Mouse (Mus musculus) forebrain, embryonic 15.5 days (tissue): ENCODE measurements around the gene Kank3. TPM values are rescaled to one million over a fixed set of nuclear protein-coding genes. Genes with fewer than 3 reads are reported as not detected.

ENCODE experiments used
- ATAC-seq: fragments of 200-750 bp; cut with Nextera tagmentation; replicated peaks from 2 replicates; pipeline ENCODE4 v1.8.0; 2017; ENCODE audit warnings: mild to moderate bottlenecking, moderate TSS enrichment, moderate library complexity
- H3K27ac ChIP-seq: fragments of 300-500 bp; sonication (generic); replicated peaks from 2 replicates; pipeline ENCODE4 v1.5.1; 2015; ENCODE audit warnings: mild to moderate bottlenecking, inconsistent platforms
- H3K27me3 ChIP-seq: fragments of 300-500 bp; sonication (generic); 2 replicates; pipeline ENCODE4 v1.6.1; 2015; ENCODE audit warnings: inconsistent platforms
- H3K36me3 ChIP-seq: fragments of 300-500 bp; sonication (generic); 2 replicates; pipeline ENCODE4 v1.6.1; 2015; ENCODE audit warnings: mild to moderate bottlenecking, inconsistent platforms
- H3K4me1 ChIP-seq: fragments of 300-500 bp; sonication (generic); 2 replicates; pipeline ENCODE4 v1.6.1; 2015; ENCODE audit warnings: inconsistent platforms
- H3K4me2 ChIP-seq: fragments of 300-500 bp; sonication (generic); replicated peaks from 2 replicates; pipeline ENCODE4 v1.6.1; 2015; ENCODE audit warnings: mild to moderate bottlenecking, inconsistent platforms
- H3K4me3 ChIP-seq: fragments of 300-500 bp; sonication (generic); 2 replicates; pipeline ENCODE4 v1.5.1; 2015; ENCODE audit warnings: mild to moderate bottlenecking, inconsistent platforms
- H3K9ac ChIP-seq: fragments of 300-500 bp; sonication (generic); replicated peaks from 2 replicates; pipeline ENCODE4 v1.6.1; 2015; ENCODE audit warnings: mild to moderate bottlenecking, inconsistent platforms
- H3K9me3 ChIP-seq: fragments of 300-500 bp; sonication (generic); 2 replicates; pipeline ENCODE4 v1.6.1; 2016; ENCODE audit warnings: inconsistent platforms
- WGBS: fragments of 180-500 bp; shearing (Covaris S2); methylation state at CpG from one replicate; pipeline ENCODE4 v1.1.7; 2015; ENCODE audit warnings: mixed read lengths; 5-methylcytosine and 5-hydroxymethylcytosine counted together
- polyA plus RNA-seq: library from polyadenylated mRNA; unstranded; fragments of >200 nt; fragmentation: Nextera tagmentation; extraction: Ambion mirVana; gene quantifications from 2 replicates; pipeline ENCODE4 v1.2.1, GENCODE M21; 2015

The Kank3 gene
- polyA plus RNA-seq = 41.4 and 42.5 TPM in 2 replicates

DNA sequence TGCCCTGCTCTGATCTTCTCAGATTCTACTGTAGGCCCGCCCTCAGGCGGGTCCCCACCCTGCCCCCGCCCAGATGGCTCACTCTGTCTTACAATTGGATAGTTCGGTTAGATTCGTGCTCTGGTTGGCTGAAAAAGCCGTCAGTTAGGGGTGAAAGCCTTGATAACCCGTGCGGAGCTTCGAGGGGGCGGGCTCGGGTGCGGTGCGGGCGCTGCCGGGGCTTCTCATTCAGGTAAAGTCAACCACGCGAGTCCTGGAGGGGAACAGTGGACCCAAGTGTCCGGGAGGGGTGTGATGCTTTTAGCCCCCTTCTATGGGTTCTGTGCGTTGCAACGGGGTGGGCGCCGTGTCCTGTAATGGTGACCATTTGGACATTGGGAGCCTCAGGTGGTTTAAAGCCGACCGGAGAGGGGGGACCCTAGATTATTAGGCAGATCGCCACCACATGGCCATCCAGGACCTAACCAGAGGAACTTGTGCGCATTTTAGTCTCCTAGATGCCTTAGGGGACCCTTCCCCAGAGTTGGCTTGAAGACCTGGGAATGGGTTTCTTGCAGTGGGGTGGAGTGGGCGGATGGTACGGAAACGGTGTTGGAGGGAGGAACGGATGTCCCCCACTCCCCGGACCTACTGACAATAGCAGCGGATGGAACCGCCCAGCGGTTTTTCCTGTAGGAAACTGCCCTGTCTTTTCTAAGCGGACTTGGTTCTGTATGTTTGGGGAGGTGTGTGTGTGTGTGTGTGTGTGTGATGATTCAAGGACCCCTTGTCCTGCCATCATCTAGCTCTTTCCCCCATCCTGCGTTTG is at the start of gene Kank3:
Kank3 (plus strand) TSS at position 186 of the 808 bp plus-strand sequence.
- no peaks in the 10 kb centered on the region for H3K36me3 ChIP-seq
- no peaks in the 10 kb centered on the region for H3K9me3 ChIP-seq
- H3K27ac ChIP-seq = no peak within 1 kb of the TSS
- H3K4me1 ChIP-seq = peaks cover 5% of the 10 kb centered on the region; the same call in 1 of the 2 replicates
- peak within 1 kb of the TSS; percentile 40 for H3K9ac ChIP-seq
- peak within 1 kb of the TSS; percentile 47 for H3K4me3 ChIP-seq
- peak within 1 kb of the TSS; percentile 68 for H3K4me2 ChIP-seq
- 1% methylated on average over 36 of the region's 36 CpGs for WGBS
- peak; percentile 99 for ATAC-seq
- H3K27me3 ChIP-seq = no peaks in the 10 kb centered on the region; the same call in 1 of the 2 replicates

DNA sequence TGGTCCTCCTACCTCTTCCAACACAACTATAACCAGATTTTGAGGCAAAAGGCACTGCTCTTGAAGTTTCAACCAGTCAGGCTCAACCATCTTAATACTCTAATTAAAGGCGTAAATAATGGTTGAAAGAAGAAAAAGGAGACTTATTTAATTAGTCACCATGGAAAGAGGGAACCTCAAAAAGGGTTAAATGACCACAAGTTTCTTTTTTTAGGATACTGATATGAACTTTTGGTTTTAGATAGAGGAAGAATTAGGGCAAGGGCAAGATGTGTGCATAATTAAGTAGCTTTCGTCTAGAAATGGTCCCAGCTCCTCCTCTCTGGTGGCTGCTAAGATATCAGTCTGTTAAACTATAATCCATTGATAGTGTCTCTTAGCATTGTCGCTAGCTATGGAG is 43.9 kb upstream of the Kank3 start:
- H3K4me3 ChIP-seq = no peak overlapping the region
- no peaks in the 10 kb centered on the region for H3K36me3 ChIP-seq
- H3K4me2 ChIP-seq = no peak overlapping the region
- 76% methylated on average over 3 of the region's 3 CpGs for WGBS
- H3K27me3 ChIP-seq = no peaks in the 10 kb centered on the region
- no peaks in the 10 kb centered on the region for H3K9me3 ChIP-seq
- no peaks in the 10 kb centered on the region for H3K4me1 ChIP-seq
- ATAC-seq = no peak
- H3K9ac ChIP-seq = no peak overlapping the region
- no peak overlapping the region for H3K27ac ChIP-seq

DNA sequence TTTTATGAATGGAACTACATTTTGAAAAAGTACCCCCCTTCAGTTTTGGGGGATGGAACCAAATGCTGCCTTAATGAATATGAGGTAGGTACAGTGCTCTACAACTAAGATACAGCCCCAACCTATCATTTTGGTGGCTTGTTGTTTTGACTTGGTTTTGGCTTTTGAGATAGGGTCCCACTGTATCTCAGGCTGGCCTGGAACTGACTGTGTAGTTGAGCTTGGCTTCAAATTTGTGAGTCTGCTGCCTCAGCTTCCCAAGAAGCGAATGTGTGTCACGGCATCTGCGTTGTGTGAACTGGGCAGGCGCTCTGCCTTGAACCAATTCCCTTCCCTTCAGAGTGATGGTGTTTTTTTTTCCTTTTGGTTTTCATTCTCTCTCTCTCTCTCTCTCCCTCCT is 38.7 kb upstream of the Kank3 start:
- no peak overlapping the region for H3K4me2 ChIP-seq
- WGBS = 95% methylated on average over 4 of the region's 4 CpGs
- H3K4me1 ChIP-seq = no peaks in the 10 kb centered on the region
- ATAC-seq = no peak
- no peaks in the 10 kb centered on the region for H3K9me3 ChIP-seq
- no peaks in the 10 kb centered on the region for H3K27me3 ChIP-seq
- H3K27ac ChIP-seq = no peak overlapping the region
- no peaks in the 10 kb centered on the region for H3K36me3 ChIP-seq
- H3K9ac ChIP-seq = no peak overlapping the region
- H3K4me3 ChIP-seq = no peak overlapping the region

DNA sequence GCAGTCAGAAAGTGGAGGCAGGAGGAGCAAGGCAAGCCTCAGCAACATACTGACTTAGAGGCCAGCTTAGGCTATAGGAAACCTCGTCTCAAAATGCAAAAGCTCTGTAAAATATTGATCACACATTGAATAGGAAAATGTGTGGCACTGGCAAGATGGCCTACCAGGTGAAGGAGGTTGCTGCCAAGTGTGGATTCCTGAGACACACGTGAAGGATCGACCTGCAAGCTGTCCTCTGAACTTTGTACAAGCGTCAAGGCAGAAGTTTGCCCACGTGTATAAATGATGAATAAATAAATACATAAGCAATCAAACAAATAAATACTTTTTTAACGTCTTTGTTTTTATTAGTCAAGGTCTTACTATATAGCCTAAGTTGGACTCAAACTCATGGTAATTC is 36.9 kb upstream of the Kank3 start:
- Histone ChIP-seq H3K36me3 (no peaks in the 10 kb centered on the region), H3K27ac (no peak overlapping the region), H3K9ac (no peak overlapping the region), H3K27me3 (no peaks in the 10 kb centered on the region), H3K4me1 (no peaks in the 10 kb centered on the region), H3K9me3 (no peaks in the 10 kb centered on the region), H3K4me3 (no peak overlapping the region), H3K4me2 (no peak overlapping the region)
- no peak for ATAC-seq
- WGBS = 83% methylated on average over 6 of the region's 6 CpGs

DNA sequence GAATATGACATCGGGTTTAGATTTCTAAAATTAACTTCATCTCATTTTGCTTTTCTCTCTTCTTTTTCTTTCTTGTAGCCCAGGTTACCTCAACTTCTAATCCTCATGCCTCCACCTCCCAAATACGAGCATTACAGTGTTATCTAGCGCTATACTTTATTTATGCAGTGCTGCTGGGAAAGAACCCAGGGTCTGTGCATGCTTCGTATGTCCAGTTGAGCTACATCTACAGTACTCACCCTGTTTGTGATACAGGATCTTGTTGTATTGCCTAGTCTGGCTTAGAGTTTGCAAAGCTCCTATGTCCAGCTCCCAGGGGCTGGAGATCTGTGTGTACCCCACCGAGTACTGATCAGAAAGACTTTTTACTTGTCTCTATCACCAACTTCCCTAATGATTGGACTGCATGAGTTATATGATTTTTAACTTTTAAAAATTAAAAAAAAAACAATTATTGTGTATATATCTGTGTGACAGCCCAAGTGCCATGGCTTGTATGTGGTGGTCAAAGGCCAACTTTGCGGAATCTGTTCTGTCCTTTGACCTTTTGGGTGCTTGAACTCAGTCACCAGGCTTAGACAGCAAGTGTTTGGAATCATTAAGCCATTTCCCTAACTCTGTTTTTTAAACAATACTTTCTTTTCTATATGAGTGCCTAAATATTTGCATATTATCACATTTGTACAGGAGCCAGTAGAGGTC is 36.3 kb upstream of the Kank3 start:
- Histone ChIP-seq H3K9me3 (no peaks in the 10 kb centered on the region), H3K9ac (no peak overlapping the region), H3K4me2 (no peak overlapping the region), H3K27me3 (no peaks in the 10 kb centered on the region), H3K27ac (no peak overlapping the region), H3K36me3 (no peaks in the 10 kb centered on the region), H3K4me1 (peaks cover 2% of the 10 kb centered on the region), H3K4me3 (no peak overlapping the region)
- 92% methylated on average over 6 of the region's 6 CpGs for WGBS
- ATAC-seq = no peak

DNA sequence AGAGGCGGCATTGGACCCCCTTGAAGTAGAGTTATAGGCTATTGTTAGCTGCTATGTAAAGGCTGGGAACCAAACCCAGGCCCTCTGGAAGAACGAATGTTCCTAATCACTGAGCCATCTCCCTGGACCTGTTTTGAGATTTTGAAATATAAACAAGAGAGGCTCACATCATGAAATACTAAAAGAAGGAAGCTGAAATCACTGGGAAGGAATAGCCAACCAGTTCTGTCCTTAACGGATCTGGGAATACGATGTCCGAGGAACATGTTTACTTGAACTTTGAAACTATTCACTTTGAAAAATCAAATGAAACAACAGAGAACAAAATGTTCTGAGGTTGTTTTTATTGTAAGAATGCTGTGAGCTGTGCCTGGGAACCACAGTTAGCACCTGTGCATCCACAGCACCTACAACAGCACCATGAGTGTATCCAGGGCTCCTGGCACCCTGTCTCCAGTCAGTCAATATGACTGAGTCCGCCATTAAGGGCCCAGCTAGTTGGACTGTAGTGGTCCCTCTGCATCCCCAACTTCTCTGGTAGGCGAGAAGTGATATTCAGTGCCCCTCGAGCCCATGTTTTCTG is 35.7 kb upstream of the Kank3 start:
- H3K4me2 ChIP-seq = no peak overlapping the region
- peaks cover 9% of the 10 kb centered on the region for H3K4me1 ChIP-seq
- no peaks in the 10 kb centered on the region for H3K9me3 ChIP-seq
- H3K27me3 ChIP-seq = no peaks in the 10 kb centered on the region
- no peaks in the 10 kb centered on the region for H3K36me3 ChIP-seq
- no peak overlapping the region for H3K4me3 ChIP-seq
- ATAC-seq = no peak
- WGBS = 88% methylated on average over 8 of the region's 8 CpGs
- no peak overlapping the region for H3K9ac ChIP-seq
- H3K27ac ChIP-seq = no peak overlapping the region

DNA sequence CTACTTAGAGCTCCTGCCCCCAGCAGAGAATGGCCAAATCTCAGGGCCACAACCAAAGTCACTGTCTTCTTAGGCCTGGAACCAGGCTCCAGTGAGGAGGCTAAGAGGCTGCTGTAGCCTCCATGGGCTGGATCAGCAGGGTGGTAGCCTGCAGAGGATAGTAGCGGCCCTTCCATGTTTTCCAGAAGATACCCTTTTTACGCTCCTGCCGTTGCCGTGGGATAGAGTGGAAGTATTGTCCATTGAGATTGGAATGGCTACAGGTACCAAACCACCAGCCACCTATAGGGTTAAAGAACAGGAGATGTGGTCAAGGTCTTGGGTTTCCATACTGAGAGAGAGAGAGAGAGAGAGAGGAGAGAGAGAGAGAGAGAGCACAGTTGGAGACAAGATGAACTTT is 35.0 kb upstream of the Kank3 start:
- H3K4me2 ChIP-seq = no peak overlapping the region
- H3K9ac ChIP-seq = no peak overlapping the region
- 95% methylated on average over 4 of the region's 4 CpGs for WGBS
- H3K4me3 ChIP-seq = no peak overlapping the region
- no peak for ATAC-seq
- no peaks in the 10 kb centered on the region for H3K36me3 ChIP-seq
- no peaks in the 10 kb centered on the region for H3K9me3 ChIP-seq
- H3K27me3 ChIP-seq = no peaks in the 10 kb centered on the region
- no peak overlapping the region for H3K27ac ChIP-seq
- peaks cover 15% of the 10 kb centered on the region for H3K4me1 ChIP-seq

DNA sequence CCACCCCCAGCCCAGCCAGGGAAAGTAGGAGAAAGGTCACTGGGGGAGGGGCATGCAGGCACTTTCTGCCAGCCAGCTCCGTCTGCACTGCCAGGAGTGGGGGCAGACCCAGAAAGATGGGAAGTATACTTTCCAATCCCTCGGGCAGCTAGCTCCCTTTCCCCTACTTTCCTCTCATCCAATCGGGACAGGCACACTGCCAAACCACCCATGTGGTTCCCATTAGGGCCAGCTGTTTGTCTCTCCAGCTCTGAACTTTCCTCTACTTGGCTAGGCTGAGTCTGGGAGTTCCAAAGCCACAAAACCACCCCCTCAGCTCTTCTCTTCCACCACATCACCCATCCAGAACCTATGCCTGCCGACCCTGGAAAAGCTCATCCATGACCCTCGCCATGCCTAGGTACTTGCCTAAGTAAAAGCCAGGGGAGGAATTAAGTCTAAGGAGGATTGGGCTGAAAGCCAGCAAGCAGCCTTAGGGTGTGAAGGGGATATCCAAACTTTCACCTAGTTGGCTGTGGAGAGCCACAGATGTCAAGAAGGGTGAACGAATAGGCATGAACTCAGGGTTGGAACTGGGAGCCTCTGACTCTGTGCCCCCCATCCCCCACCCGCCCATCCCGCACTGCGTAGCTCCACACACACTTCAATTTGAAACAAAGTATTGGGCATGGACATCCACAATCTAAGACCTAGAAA is 30.9 kb upstream of the Kank3 start:
- peak; percentile 81 for ATAC-seq
- Histone ChIP-seq H3K27me3 (no peaks in the 10 kb centered on the region), H3K36me3 (no peaks in the 10 kb centered on the region), H3K4me2 (peak overlapping the region; percentile 27), H3K4me1 (peaks cover 34% of the 10 kb centered on the region), H3K9ac (no peak overlapping the region), H3K4me3 (no peak overlapping the region), H3K27ac (peak overlapping the region; percentile 57), H3K9me3 (no peaks in the 10 kb centered on the region)
- WGBS = 53% methylated on average over 9 of the region's 9 CpGs

DNA sequence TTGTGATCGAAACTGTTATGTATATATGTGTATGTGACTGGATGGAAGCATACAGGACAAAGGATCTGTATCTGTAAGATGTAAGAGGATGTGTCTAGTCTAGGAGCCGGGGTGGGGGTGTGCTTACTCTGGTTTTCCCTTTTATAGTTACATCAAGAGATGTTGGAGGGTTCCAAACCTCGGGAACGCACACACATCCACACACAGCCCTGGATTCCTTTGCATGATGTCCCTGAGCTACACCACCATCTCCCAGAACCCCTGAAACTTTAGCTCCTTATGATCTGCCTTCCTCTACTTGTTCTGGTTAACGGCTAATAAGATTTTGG is 30.4 kb upstream of the Kank3 start:
- whole genome bisulfite sequencing = 87% methylated on average over 5 of the region's 5 CpGs
- Histone ChIP-seq H3K9me3 (no peaks in the 10 kb centered on the region), H3K4me2 (no peak overlapping the region), H3K27ac (no peak overlapping the region), H3K9ac (no peak overlapping the region), H3K36me3 (no peaks in the 10 kb centered on the region), H3K4me1 (peaks cover 34% of the 10 kb centered on the region), H3K4me3 (no peak overlapping the region), H3K27me3 (no peaks in the 10 kb centered on the region)
- no peak for ATAC-seq

DNA sequence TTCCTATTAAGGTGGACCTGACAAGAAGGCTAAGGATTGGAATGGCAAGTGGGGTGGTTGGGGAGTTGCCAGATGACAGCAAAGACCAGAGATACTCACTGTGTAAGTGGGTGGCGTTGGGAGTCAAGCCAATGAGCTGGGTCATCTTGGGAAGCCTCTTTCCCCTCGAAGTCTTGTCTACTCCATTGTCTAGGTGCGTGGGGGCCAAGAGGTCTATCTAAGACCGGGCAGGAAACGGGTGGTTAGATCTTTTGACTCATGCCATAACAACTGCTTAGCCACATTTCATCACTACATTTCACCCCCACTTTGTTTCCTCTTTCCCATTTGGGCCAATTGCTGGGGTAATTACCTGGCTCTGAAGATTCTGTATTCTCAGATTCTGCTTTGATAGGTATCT is 29.9 kb upstream of the Kank3 start:
- H3K4me3 ChIP-seq = peak overlapping the region; percentile 47
- H3K9ac ChIP-seq = no peak overlapping the region
- H3K27ac ChIP-seq = peak overlapping the region; percentile 45; the same call in 1 of the 2 replicates
- no peaks in the 10 kb centered on the region for H3K9me3 ChIP-seq
- H3K4me2 ChIP-seq = peak overlapping the region; percentile 92; the same call in 1 of the 2 replicates
- H3K36me3 ChIP-seq = no peaks in the 10 kb centered on the region
- ATAC-seq = no peak
- peaks cover 34% of the 10 kb centered on the region for H3K4me1 ChIP-seq
- no peaks in the 10 kb centered on the region for H3K27me3 ChIP-seq
- 95% methylated on average over 5 of the region's 5 CpGs for WGBS

DNA sequence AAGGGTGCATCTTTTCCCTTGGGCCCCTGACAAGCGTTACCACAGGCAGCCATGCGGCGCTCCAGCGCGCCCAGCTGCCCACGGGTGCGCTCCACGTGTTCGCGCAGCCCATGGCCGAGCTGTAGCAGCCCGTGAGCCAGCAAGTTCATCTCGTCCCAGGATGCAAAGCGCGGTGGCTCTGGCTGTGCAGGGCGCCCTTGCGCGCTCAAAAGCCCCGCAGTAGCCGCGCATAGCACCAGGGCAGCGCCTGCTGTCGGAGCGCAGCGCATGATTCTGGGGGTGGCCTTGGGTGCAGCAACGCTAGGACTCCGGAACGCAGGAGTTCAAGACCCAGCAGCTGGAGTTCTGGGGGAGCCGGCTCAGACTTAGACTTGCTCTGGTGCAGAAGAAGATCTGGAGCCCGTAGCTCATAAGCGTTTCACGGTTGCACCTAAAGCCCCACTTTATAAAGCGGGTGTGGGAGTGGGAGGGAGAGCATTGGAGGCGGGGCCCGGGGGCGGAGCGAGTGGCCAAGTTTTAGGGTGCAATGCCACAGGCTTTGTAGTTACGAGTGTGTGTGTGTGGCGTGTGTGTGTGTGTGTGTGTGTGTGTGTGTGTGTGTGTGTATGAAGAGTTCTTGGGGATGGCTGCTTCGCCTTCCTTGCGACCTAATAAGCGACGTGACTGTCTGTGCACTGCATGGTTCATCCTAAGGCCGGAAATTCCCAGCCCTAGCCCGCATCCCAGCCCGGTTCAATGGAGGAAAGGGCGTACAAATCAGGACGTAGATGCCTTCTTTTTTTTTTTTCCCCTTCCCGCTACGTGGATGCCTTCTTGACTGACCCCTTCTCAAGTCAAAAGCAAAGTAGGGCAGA is 29.0 kb upstream of the Kank3 start, which contains the start of gene Angptl4:
Angptl4 (minus strand) TSS at position 707 of the 854 bp plus-strand sequence.
- Histone ChIP-seq H3K27me3 (no peaks in the 10 kb centered on the region), H3K4me1 (peaks cover 34% of the 10 kb centered on the region), H3K4me3 (peak within 1 kb of the TSS; percentile 47), H3K27ac (peak within 1 kb of the TSS; percentile 45), H3K9me3 (no peaks in the 10 kb centered on the region), H3K9ac (peak within 1 kb of the TSS; percentile 51), H3K36me3 (no peaks in the 10 kb centered on the region), H3K4me2 (peak within 1 kb of the TSS; percentile 92)
- ATAC-seq = peak; percentile 69
- 2% methylated on average over 50 of the region's 50 CpGs for WGBS
